Mouse (Mus musculus): ENCODE measurements around the gene Ranbp10.

DNA sequence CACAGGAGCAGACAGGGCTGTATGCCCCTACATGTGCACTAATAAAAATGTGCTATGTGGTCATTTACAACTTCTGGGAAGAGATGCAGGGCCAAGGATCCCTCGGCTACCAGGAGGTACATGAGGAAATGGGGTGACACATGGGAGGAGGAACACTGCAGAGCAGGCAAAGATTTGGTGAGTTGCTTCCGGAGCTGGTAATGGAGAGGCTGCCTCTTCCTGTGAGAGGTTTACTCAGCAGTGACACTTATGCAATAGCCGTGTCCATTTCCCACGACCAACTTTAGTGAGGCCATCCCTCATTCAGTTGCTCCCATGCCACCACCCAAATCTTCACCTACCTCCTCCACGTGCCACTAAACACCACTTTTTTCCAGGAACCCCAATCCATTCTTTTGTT, 46.9 kb downstream of the Ranbp10 start:
- TF ChIP-seq CTCF (IDR thresholded peaks at IDR 0.05; ENCODE audit: low read depth, low read length), result no peak
- no peak for TF ChIP-seq POLR2A (IDR thresholded peaks at IDR 0.05; ENCODE audit: borderline replicate concordance, low read depth, low read length)

All from bone marrow macrophage, adult 2 months (primary cell).